Mouse (Mus musculus) right cerebral cortex, postnatal 14 days (tissue): Measurements from ENCODE around the gene Wdr27.
A peak's percentile ranks its signal among the peaks of the same experiment; 100 is the strongest.
"Not testable (repeated sequence)": the region's sequence is repeated elsewhere in the genome, so short reads cannot be mapped to it uniquely, and the experiment has no call there.

ENCODE experiments used
- DNase-seq: peaks from one replicate; pipeline ENCODE4 v3.0.0; 2022

Gene Wdr27

DNA sequence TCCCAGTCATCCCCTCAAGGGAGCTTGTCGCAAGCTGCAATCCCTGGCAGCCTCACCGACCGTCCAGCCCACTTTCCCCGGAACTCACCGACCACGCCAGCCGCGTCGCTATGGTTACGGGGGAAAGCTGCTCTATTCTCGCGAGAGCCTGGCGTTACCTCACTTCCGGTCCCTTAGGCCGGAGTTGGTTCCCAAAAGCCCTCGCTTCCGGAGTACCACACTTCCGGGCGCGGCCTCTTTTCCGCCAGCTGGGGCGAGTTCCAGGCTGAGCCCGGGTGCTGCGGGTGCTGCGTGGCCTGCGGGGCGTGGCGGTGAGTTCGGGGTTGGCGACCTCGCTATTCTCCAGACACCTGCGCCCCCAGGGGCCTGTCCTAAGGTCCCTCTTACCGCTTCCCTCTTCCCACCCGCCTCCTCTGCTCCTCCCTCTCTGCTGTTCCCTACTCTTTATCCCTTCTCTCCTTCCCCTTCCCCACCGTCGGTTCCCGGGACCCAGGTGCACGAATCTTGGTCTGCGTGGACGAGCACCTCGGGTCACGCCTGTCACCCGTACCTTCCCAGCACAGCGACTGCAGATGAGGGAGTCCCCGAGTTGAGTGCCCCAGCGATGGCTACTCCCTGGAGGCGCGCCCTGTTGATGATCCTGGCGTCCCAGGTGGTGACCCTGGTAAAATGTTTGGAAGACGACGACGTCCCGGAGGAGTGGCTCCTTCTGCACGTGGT lies at the start of gene Wdr27, which contains the start of gene 1600012H06Rik:
Gene Wdr27, minus strand, starts transcription at position 150 of the 720 bp plus-strand sequence.
Gene 1600012H06Rik, plus strand, starts transcription at position 176 of the 720 bp plus-strand sequence.
- peak; percentile 98 for DNase-seq

DNA sequence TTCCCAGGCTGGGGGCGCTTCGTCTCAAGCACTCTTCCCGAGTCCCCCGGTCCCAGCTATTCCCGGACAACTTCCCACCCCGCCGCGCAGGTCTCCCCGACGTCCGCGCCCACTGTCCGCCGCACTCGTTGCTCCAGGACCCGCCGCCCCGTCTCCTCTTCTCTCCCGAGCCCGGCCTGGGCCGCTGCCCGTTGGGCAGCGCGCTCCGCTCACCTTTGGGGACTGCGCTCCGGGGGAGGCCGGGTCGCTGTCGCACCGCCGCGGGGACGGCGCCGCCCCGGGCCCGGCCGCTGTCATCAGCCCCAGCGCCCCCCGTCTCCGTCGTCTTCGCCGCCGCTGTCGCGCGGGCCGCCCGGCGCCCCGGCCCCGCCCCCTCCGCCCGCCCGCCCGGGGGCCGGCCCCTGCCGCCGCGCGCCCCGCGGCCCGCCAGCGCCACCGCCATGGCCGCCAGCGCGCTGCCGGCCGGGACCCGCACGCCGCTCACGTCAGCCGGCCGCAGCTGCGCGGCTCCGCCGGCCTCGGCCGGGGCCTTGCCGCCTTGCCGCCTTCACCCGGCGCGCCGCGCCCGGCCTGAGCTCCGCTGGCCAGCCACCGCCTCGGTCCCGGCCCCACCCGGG lies 49.7 kb upstream of the Wdr27 start:
- DNase-seq = not testable (repeated sequence)

DNA sequence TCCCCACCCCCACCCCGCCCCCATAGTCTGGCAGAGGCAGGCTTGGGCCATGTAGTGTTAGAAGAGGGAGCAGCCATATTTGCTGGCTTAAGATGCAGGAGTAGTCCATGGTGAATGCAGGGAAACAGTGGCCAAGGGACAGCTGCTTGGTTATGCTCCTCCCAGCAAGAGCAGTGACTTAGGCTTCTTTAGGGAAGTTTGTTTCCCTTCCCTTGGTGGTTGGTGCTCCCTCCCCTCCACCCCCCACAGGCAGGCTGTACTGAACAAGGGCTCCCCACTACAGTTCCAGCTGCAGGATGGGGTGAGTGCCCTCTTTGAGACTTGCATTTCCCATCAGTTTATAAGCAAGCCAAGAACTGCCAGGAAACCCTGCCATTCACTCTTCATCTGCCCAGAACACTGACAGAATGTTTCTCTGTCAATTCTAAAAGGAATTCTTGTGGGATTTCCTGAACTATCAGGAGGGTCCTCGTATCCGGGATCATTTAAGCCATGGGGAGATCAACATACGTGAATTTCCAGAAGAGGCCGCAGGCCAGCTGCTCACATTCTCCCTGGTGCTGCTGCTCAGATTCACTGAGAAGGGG lies 47.3 kb upstream of the Wdr27 start:
- DNase-seq = not testable (repeated sequence)

DNA sequence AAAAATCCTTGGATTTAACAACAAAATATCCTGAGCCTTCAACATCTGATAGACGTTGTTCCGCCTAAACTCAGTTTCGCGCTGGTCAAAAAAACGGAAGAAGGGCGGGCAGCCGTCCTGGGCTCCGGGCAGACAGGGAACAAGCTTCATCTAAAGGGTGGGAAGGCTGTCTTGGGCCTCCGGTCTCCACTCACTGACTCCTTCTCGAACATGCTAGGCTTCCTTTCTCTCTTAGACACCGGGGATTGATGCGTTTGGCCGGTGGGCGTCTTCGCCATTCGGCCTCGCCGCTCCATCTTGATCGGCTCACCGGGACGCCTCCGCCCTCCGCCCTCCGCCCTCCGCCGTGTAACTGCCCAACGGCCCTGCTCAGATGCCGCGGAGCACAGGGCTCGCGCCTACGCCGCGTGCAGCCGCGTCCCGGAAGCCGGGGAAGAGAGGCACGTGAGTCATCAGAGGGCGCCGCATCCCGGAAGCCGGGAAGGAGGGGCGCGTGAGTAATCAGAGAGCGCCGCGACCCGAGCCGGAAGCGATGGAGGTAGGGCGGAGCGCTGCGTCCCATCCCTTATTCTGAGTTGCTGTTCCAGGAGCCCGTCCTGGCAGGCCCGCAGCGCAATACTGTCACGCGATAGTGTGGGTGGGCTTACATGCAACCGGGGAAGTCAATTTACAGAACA lies 35.5 kb upstream of the Wdr27 start, which contains the start of the genes 9030025P20Rik and Gm3417:
Gene 9030025P20Rik, plus strand, starts transcription at position 107 of the 677 bp plus-strand sequence.
Gene Gm3417, minus strand, starts transcription at position 429 of the 677 bp plus-strand sequence.
- DNase-seq = not testable (repeated sequence)

- not testable (repeated sequence) for DNase-seq
These were observed 34.9 kb upstream of the Wdr27 start for GRCm38 (mm10) chr17:14977718-14978361.

- DNase-seq = not testable (repeated sequence)
These were observed 25.5 kb upstream of the Wdr27 start for GRCm38 (mm10) chr17:14968373-14968913.

- not testable (repeated sequence) for DNase-seq
These were observed 18.7 kb upstream of the Wdr27 start for GRCm38 (mm10) chr17:14961557-14962154.

DNA sequence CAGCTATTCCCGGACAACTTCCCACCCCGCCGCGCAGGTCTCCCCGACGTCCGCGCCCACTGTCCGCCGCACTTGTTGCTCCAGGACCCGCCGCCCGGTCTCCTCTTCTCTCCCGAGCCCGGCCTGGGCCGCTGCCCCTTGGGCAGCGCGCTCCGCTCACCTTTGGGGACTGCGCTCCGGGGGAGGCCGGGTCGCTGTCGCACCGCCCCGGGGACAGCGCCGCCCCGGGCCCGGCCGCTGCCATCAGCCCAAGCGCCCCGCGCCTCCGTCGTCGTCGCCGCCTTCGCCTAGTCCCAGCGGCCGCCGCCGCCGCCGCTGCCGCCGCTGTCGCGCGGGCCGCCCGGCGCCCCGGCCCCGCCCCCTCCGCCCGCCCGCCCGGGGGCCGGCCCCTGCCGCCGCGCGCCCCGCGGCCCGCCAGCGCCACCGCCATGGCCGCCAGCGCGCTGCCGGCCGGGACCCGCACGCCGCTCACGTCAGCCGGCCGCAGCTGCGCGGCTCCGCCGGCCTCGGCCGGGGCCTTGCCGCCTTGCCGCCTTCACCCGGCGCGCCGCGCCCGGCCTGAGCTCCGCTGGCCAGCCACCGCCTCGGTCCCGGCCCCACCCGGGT lies 18.1 kb upstream of the Wdr27 start, which contains the start of gene Phf10:
Gene Phf10, minus strand, starts transcription at position 323 of the 606 bp plus-strand sequence.
- not testable (repeated sequence) for DNase-seq

DNA sequence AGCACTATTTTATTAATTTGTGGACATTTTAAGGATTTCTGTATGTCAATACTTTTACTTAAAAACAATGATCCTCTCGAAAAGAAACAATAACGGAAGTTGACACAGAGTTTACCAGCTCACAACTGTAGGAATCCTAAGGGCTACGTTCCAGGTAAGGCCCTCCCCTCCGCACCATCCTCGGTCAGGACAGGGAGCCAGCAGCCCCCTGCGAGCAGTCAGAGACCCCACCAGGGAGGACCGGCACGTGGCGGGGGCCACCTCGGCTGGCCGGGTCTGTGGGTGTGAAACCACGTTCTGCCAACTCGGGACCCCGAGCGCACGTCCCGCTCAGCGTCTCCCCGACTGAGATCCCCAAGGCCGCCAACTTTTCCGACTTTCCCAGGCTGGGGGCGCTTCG lies 17.6 kb upstream of the Wdr27 start:
- no peak for DNase-seq

DNA sequence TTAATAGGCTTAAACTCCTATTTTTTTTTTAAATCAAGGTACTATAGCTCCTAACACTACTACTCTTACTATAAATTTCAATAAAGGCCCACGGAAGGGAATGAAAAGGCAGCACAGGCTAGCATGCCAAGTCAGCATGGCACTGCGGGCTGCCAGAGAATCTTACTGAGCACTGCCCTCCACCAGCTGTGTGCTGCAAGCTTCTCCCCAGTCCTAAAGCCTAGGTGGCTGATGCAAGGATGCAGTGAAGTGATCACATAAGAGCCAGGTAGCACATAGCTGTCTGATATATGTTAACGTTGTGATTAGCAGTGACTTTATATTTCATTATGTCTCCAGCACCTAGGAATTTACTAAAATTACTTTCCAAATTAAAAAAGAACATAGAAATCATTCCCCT lies 17.0 kb upstream of the Wdr27 start:
- DNase-seq = no peak

DNA sequence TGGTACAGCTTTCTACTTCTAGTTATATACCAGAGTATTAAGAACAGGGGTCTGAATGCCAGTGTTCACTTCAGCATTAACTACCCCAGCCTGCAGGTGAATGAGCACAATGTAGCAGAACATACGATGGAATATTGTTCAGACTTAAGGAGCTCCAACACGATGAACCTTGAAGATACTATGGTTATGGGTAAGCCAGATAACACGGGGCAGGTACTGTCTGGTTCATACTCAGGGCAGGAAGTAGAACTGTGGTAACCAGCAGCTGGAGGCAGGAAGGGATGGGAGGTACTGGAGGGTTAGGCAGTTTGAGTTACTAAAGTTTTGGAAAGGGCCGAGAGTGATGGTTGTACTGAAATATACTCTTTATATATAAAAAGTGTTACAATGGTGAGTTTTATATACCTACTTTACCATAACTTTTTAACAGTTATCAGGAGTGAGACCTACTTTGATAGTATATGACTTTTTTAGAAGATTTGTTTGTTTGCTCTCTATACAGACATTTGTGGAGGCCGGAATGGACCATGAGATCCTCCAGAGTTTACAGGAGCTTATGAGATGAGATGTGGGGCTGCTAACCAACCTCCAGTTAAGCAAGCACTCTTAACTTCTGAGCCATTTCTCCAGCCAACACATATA lies 15.8 kb upstream of the Wdr27 start:
- DNase-seq = no peak

DNA sequence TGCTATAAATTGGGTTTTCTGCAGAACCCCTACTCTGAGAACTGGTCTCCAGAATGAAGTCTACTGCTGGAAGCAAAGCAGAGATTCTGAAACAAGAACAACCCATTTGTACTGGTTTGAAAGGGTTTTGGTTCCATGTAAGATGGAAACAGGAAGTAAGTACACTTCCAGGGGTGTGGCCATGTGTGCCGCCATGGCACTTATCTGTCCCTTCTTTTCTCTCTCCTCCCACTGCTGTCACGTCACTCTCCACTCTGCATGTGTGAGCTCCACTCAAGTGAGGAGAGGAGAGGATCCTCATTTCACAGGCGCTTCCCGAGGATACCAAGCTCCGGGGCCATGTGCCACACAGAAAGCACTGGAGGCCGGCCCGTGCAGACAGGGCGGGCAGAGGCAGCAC lies 10.5 kb upstream of the Wdr27 start:
- no peak for DNase-seq

DNA sequence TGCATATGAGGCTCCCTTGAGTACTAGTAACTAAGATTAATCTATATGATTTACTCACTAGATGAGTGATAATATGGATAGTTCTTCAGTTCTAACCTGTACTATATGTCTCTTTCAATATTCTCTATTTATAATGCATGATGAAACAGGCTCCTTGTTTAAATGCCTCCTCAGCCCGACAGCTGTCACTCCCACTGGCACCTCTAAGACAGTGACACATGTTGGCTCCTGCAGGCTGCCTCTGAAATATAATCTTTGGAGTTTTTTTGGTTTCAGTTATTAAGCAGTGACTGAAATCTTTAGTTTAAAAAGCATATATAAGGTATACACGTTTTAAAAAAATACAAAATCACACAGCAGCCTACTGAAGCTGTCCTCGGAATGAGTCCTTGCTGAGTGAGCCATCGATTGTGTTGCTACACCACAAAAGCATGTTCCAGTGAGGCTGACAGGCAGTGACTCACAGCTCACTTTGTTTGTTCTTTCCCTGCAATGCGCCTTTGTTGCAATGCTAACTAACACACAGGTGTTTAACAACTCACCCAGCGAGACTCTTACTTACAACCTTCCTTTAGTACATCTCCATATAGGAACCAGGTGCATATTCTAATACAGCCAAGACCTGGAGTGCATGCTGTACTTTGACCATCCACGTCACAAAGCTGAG lies 6.3 kb upstream of the Wdr27 start:
- no peak for DNase-seq

DNA sequence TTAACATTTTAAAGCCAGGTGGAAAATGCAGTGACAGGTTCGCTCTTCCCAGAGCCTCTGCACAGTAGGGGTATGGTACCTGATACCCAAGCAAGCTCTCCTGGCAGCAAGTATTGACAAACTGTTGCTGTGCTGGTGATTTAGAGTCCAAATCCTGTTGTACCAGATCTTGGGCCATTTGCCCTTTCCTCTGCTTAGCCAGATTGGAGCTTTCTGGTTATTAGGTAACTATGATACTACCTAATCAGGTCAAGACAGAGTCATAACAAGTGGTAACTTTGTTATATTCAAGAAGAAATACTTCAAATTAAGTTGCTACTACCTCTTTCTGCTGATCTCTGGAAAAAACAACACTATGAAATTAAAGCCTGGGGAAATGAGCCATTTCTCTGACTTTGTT lies 1.6 kb upstream of the Wdr27 start:
- DNase-seq = no peak

- DNase-seq = no peak
These were observed 736 bp upstream of the Wdr27 start for GRCm38 (mm10) chr17:14943729-14944059.

DNA sequence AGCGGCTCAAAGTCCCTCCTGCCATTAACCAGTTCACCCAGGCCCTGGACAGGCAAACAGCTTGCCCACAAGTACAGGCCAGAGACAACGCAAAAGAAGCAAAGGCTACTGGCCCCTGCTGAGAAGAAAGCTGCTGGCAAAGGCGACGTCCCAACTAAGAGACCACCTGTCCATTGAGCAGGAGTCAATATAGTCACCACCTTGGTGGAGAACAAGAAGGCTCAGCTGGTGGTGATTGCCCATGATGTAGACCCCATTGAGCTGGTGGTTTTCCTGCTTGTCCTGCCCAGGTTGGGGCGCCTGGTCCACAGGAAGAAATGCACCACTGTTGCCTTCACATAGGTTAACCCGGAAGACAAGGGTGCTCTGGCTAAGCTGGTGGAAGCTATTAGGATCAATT lies 777 bp downstream of the Wdr27 start:
- not testable (repeated sequence) for DNase-seq

GRCm38 (mm10) chr17:14935841-14936605 lies 6.9 kb downstream of the Wdr27 start:
- no peak for DNase-seq

- not testable (repeated sequence) for DNase-seq
These were observed 7.7 kb downstream of the Wdr27 start for GRCm38 (mm10) chr17:14935280-14935679.

DNA sequence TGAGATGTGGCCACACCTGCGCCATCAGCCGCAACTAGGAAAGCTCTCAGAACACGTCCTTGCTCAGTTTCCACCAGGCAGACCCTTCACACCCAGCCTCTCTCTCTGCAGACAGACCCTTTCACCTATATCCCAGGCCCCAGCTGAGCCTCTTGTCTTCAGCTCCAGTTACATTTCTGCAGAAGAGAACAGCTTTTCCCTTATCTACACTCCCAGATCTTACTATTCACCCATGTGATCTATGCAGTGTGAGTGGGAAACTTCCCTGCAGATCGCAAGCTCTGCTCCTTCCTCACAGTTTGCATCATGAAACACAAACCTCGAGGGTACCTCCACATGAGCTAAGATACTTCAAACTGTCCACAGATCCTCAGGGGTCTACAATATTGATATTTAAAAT lies 11.5 kb downstream of the Wdr27 start:
- no peak for DNase-seq

DNA sequence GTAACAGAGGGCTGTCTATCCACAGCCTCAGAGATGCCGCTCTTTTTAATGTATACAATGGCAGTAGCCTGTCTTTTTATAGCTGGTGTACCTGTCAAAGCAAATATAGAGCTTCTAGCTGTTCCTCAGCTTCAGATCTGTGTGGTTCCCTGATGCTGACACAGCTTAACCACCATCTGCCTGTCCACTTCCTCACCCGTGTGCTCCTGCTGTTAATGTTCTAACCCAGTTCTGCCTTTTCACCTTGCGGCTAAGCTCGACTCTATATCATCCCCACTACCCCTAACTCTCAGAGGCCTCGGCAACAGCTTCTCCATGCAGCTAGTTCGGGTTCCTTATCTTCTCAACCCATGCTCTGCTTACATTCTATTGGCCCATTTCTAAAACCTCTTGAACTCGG lies 12.3 kb downstream of the Wdr27 start:
- DNase-seq = no peak
